Mouse (Mus musculus) testis, adult 2 months (tissue): ENCODE data around the gene Gsdma.
"Not testable (repeated sequence)": the region's sequence is repeated elsewhere in the genome, so short reads cannot be mapped to it uniquely, and the experiment has no call there.

Experiments used
- CTCF ChIP-seq: fragments of 200-500 bp; IDR thresholded peaks from 2 replicates; pipeline ENCODE4 v1.5.1; 2012; ENCODE audit warnings: low read depth, mild to moderate bottlenecking, inconsistent platforms, low read length, moderate library complexity; ENCODE audit not compliant: control insufficient read depth, insufficient read depth, insufficient replicate concordance
- POLR2A ChIP-seq: fragments of 200-500 bp; IDR thresholded peaks from 2 replicates; pipeline ENCODE4 v1.6.1; 2012; ENCODE audit warnings: low read depth, mild to moderate bottlenecking, inconsistent platforms, low read length, moderate library complexity; ENCODE audit not compliant: control insufficient read depth

DNA sequence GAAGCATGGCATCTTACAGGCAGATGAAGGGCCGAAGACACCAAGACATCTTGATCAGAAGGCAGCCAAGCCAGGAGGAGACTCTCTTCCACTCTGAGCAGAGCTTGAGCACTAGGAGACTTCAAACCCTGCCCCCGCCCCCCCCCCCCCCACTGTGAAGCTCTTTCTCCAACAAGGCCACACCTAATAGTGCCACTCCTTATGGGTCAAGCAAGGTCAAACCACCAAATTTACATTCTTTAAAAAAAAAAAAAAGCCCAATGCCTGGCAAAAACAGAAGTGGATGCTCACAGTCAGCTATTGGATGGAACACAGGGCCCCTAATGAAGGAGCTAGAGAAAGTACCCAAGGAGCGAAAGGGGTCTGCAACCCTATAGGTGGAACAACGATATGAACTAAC, 16.4 kb downstream of the Gsdma start:
- TF ChIP-seq POLR2A, CTCF: not testable (repeated sequence)
